Mouse (Mus musculus): ENCODE measurements around the gene Rilp. TPM values are rescaled to one million over a fixed set of nuclear protein-coding genes. Genes with fewer than 3 reads are reported as not detected.

Rilp gene
- polyA plus RNA-seq, 1 experiment from 2014 or later: 1.4 TPM

DNA sequence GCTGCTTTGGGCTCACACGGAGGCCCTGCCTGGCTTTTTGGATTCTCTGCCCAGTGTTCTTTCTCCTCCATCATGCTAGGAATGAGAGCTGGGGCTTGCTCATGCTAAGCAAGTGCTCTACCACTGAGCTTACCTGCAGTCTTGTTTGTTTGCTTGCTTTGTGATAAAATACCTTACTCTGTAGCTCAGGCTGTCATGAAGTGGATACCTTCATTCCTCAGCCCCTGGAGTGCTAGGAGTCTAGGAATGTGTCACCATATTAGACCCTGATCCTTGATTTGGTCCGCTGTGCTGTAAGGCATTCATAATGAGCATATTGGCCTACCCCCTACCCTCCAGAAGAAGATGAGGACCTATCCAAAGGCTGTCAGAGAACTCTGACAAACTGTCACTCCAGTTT, 12.9 kb downstream of the Rilp start:
- H3K9ac ChIP-seq: no peak overlapping the region
- WGBS (ENCODE audit: insufficient replicate concordance): 80% methylated on average over 2 of the region's 2 CpGs

GRCm38 (mm10) chr11:75525531-75526125, 15.7 kb downstream of the Rilp start:
- Histone ChIP-seq H3K9ac (no peak overlapping the region), H3K36me3 (no peaks in the 10 kb centered on the region), H3K27ac (no peak overlapping the region), H3K27me3 (no peaks in the 10 kb centered on the region; the same call in 1 of the 2 replicates), H3K9me3 (replicated peaks) (no peaks in the 10 kb centered on the region), H3K4me3 (replicated peaks) (no peak overlapping the region), H3K4me1 (replicated peaks) (peaks cover 9% of the 10 kb centered on the region), H3K4me2 (no peak overlapping the region)
- 74% methylated on average over 15 of the region's 15 CpGs for WGBS (ENCODE audit: insufficient replicate concordance)
- DNase-seq (no peak), ATAC-seq (ENCODE audit: low read depth) (no peak)

More for the DNA sequence above, 12.9 kb downstream of the Rilp start:
- DNase-seq (no peak), ATAC-seq (ENCODE audit: low read depth) (no peak)
- H3K27ac ChIP-seq: no peak overlapping the region
- H3K4me3 ChIP-seq (replicated peaks): no peak overlapping the region
- no peaks in the 10 kb centered on the region; the same call in 1 of the 2 replicates for H3K27me3 ChIP-seq
- no peaks in the 10 kb centered on the region for H3K4me1 ChIP-seq (replicated peaks)
- no peaks in the 10 kb centered on the region for H3K9me3 ChIP-seq (replicated peaks)
- no peaks in the 10 kb centered on the region for H3K36me3 ChIP-seq
- H3K4me2 ChIP-seq: no peak overlapping the region

GRCm38 (mm10) chr11:75526943-75527342, 17.0 kb downstream of the Rilp start:
- Histone ChIP-seq H3K27me3 (no peaks in the 10 kb centered on the region; the same call in 1 of the 2 replicates), H3K9me3 (replicated peaks) (no peaks in the 10 kb centered on the region), H3K4me3 (replicated peaks) (no peak overlapping the region), H3K9ac (no peak overlapping the region), H3K4me1 (replicated peaks) (peaks cover 12% of the 10 kb centered on the region), H3K4me2 (no peak overlapping the region), H3K36me3 (no peaks in the 10 kb centered on the region), H3K27ac (no peak overlapping the region)
- no peak for DNase-seq
- 71% methylated on average over 6 of the region's 6 CpGs for WGBS (ENCODE audit: insufficient replicate concordance)
- ATAC-seq (ENCODE audit: low read depth): no peak

GRCm38 (mm10) chr11:75529771-75530170, 19.9 kb downstream of the Rilp start:
- Histone ChIP-seq H3K27ac (no peak overlapping the region), H3K4me3 (replicated peaks) (no peak overlapping the region), H3K9ac (no peak overlapping the region), H3K36me3 (no peaks in the 10 kb centered on the region), H3K9me3 (replicated peaks) (no peaks in the 10 kb centered on the region), H3K27me3 (peaks cover 4% of the 10 kb centered on the region; the same call in 1 of the 2 replicates), H3K4me2 (no peak overlapping the region), H3K4me1 (replicated peaks) (peaks cover 37% of the 10 kb centered on the region)
- DNase-seq (no peak), ATAC-seq (ENCODE audit: low read depth) (no peak)
- WGBS (ENCODE audit: insufficient replicate concordance): 45% methylated on average over 4 of the region's 4 CpGs

DNA sequence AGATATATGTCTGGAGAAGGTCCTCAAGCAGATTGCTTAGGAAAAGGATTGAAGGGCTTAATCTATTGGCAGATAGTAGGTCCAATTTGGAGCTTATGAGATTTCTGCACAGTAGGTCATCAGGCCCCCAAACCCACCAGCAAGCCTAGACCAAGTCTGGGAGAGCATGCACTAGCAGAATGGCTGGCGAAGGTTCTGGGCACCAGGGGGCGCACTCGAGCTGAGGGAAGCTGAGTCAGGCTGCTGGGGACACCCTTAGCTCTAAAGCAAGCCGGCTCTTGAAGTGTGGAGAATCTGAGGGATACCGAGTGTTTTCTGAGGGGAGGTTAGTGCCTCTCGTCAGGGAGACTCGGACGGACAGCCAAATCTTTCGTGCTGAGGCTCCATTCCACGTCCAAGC, 20.4 kb downstream of the Rilp start:
- no peaks in the 10 kb centered on the region for H3K36me3 ChIP-seq
- ATAC-seq (ENCODE audit: low read depth) (peak; percentile 57), DNase-seq (peak; percentile 91)
- H3K4me2 ChIP-seq: peak overlapping the region; percentile 99
- no peaks in the 10 kb centered on the region for H3K9me3 ChIP-seq (replicated peaks)
- H3K27me3 ChIP-seq: peaks cover 4% of the 10 kb centered on the region; the same call in 1 of the 2 replicates
- H3K9ac ChIP-seq: peak overlapping the region; percentile 90
- H3K4me3 ChIP-seq (replicated peaks): peak overlapping the region; percentile 75
- H3K27ac ChIP-seq: peak overlapping the region; percentile 93
- WGBS (ENCODE audit: insufficient replicate concordance): under 1% methylated on average over 10 of the region's 10 CpGs
- peaks cover 43% of the 10 kb centered on the region for H3K4me1 ChIP-seq (replicated peaks)

GRCm38 (mm10) chr11:75530845-75531373, 21.0 kb downstream of the Rilp start:
- ATAC-seq (ENCODE audit: low read depth) (peak; percentile 24), DNase-seq (no peak)
- H3K4me1 ChIP-seq (replicated peaks): peaks cover 48% of the 10 kb centered on the region
- no peaks in the 10 kb centered on the region for H3K9me3 ChIP-seq (replicated peaks)
- peak overlapping the region; percentile 99 for H3K4me2 ChIP-seq
- peak overlapping the region; percentile 90 for H3K9ac ChIP-seq
- H3K27me3 ChIP-seq: peaks cover 4% of the 10 kb centered on the region; the same call in 1 of the 2 replicates
- peak overlapping the region; percentile 93 for H3K27ac ChIP-seq
- under 1% methylated on average over 31 of the region's 31 CpGs for WGBS (ENCODE audit: insufficient replicate concordance)
- no peaks in the 10 kb centered on the region for H3K36me3 ChIP-seq
- H3K4me3 ChIP-seq (replicated peaks): peak overlapping the region; percentile 75

- no peaks in the 10 kb centered on the region for H3K9me3 ChIP-seq (replicated peaks)
- ATAC-seq (ENCODE audit: low read depth) (peak; percentile 85), DNase-seq (peak; percentile 89)
- H3K27ac ChIP-seq: peak within 1 kb of the TSS; percentile 93
- H3K4me1 ChIP-seq (replicated peaks): peaks cover 53% of the 10 kb centered on the region
- peak within 1 kb of the TSS; percentile 90 for H3K9ac ChIP-seq
- no peaks in the 10 kb centered on the region for H3K36me3 ChIP-seq
- peak within 1 kb of the TSS; percentile 99 for H3K4me2 ChIP-seq
- WGBS (ENCODE audit: insufficient replicate concordance): under 1% methylated on average over 62 of the region's 62 CpGs
- peak within 1 kb of the TSS; percentile 75 for H3K4me3 ChIP-seq (replicated peaks)
- peaks cover 4% of the 10 kb centered on the region; the same call in 1 of the 2 replicates for H3K27me3 ChIP-seq
Observed at GRCm38 (mm10) chr11:75531469-75532242, 21.8 kb downstream of the Rilp start, which contains the start of gene Slc43a2. TSS of gene Slc43a2 (plus strand) at chr11:75531694.

- 0 out of 2 replicates have a peak, but pooled peaks have one; percentile 14 for ATAC-seq (ENCODE audit: low read depth)
- DNase-seq: peak; percentile 34
- Histone ChIP-seq H3K9me3 (replicated peaks) (no peaks in the 10 kb centered on the region), H3K36me3 (no peaks in the 10 kb centered on the region), H3K4me2 (peak overlapping the region; percentile 99), H3K27me3 (peaks cover 4% of the 10 kb centered on the region; the same call in 1 of the 2 replicates), H3K4me1 (replicated peaks) (peaks cover 61% of the 10 kb centered on the region), H3K9ac (peak overlapping the region; percentile 90), H3K4me3 (replicated peaks) (peak overlapping the region; percentile 75), H3K27ac (peak overlapping the region; percentile 93)
- WGBS (ENCODE audit: insufficient replicate concordance): 4% methylated on average over 38 of the region's 38 CpGs
Observed at GRCm38 (mm10) chr11:75532340-75533277, 22.7 kb downstream of the Rilp start.

DNA sequence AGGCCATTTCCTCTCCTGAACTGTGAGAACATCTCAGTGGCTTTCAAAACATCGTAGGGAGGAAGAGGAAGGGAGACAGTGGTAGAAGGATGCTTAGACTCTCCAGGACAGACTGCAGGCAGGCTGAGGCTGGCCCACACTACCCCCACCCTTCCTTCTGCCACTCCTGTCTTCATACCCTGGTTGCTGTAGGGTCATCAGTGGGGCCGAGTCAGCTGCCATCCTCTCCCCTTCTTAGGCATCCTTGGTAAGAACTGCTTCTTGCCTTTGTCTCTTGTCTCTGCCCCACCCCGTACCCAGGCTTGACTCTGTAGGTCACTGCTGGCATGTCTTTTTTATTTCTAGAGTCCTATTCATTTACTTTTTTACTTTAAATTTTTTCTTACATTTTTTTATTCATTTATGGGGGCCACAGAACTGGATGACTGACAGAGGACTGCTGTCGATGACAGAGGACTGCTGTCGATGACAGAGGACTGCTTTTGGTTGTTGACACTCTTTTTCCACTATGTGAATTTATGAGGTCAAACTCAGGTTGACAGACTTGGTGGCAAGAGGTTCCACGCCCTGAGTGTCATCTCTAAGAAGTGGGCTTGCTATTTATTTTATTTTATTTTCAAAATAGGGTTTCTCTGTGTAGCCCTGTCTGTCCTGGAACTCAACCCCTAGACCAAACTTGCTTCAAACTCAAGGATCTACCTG, 23.6 kb downstream of the Rilp start:
- H3K9ac ChIP-seq: 0 out of 2 replicates have a peak overlapping the region, but pooled peaks have one; percentile 90
- 41% methylated on average over 6 of the region's 6 CpGs for WGBS (ENCODE audit: insufficient replicate concordance)
- H3K4me1 ChIP-seq (replicated peaks): peaks cover 69% of the 10 kb centered on the region

More for the DNA sequence above, 23.6 kb downstream of the Rilp start:
- H3K4me2 ChIP-seq: peak overlapping the region; percentile 99
- ATAC-seq (ENCODE audit: low read depth): no peak
- no peaks in the 10 kb centered on the region for H3K9me3 ChIP-seq (replicated peaks)
- H3K36me3 ChIP-seq: no peaks in the 10 kb centered on the region
- H3K4me3 ChIP-seq (replicated peaks): peak overlapping the region; percentile 75
- H3K27me3 ChIP-seq: peaks cover 4% of the 10 kb centered on the region; the same call in 1 of the 2 replicates
- DNase-seq: no peak
- peak overlapping the region; percentile 60 for H3K27ac ChIP-seq
